Mouse (Mus musculus): ENCODE results near the gene Ntrk3. TPM values are rescaled to one million over a fixed set of nuclear protein-coding genes. Genes with fewer than 3 reads are reported as not detected.

Gene Ntrk3
- polyA plus RNA-seq, 1 experiment from 2014 or later, result 2.6 TPM

DNA sequence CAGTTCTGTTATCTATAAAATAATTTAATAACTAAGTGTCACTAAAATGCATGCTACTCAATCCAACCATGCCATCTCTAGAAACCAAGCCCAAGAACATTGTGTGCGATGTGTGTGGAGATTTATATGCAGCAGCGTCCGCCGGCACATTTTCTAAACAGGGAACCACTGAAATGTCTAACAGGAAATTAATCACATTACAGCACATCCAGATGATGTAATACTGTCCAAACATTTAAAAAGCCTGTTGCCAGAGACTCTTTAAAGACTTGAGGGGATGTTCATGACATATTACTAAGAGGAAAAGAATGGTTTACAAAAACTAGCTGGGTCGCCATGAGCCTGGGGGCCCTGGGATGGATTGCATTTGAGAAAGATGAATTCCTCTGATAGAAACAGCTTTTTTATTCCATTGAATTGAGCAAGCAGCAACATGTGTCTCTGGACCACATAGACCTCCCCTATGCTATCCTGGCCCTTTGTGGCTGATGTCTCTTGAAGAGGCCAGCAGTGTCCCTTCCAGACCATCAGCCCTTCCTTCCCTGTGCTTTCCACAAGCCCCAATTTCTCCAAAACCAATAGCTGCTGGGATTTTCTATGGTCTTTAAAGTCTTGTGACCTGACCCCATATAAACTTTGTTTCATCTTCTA lies 331.0 kb downstream of the Ntrk3 start:
- Histone ChIP-seq H3K4me2 (replicated peaks) (no peak overlapping the region), H3K27ac (no peak overlapping the region), H3K36me3 (no peaks in the 10 kb centered on the region), H3K4me3 (no peak overlapping the region), H3K9me3 (no peaks in the 10 kb centered on the region), H3K4me1 (no peaks in the 10 kb centered on the region), H3K27me3 (no peaks in the 10 kb centered on the region), H3K9ac (no peak overlapping the region)
- WGBS, result 81% methylated on average over 5 of the region's 5 CpGs
- no peak for ATAC-seq (ENCODE audit: insufficient number of reproducible peaks, insufficient read depth, low FRiP score, low TSS enrichment)

DNA sequence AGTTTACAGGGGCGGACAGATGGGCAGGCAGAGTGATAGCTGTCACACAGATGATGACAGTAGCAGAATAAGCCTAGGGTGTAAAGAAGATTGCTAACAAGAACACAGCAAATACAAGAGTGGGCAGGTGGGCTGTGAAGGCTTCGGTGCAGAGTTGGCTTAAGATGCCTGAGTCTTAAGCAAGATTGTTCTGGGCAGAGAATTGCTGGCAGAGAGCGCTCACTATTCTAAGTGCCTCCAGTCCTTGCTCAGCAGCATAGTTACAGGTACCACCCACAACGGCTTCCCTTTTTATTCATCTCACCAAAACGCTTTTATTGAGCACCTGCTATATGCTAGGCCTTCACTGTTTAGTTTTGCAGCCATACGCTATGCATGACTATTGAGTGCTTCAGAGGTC lies 333.3 kb downstream of the Ntrk3 start:
- H3K27ac ChIP-seq, result no peak overlapping the region
- 93% methylated on average over 6 of the region's 6 CpGs for WGBS
- H3K9ac ChIP-seq, result no peak overlapping the region

GRCm38 (mm10) chr7:78402495-78402894 lies 335.3 kb downstream of the Ntrk3 start:
- Histone ChIP-seq H3K4me1 (no peaks in the 10 kb centered on the region), H3K27me3 (no peaks in the 10 kb centered on the region), H3K27ac (no peak overlapping the region), H3K4me2 (replicated peaks) (no peak overlapping the region), H3K9me3 (no peaks in the 10 kb centered on the region), H3K9ac (no peak overlapping the region), H3K36me3 (no peaks in the 10 kb centered on the region), H3K4me3 (no peak overlapping the region)
- ATAC-seq (ENCODE audit: insufficient number of reproducible peaks, insufficient read depth, low FRiP score, low TSS enrichment), result no peak
- WGBS, result 54% methylated on average over 3 of the region's 3 CpGs

More for the DNA sequence above, 333.3 kb downstream of the Ntrk3 start:
- Histone ChIP-seq H3K27me3 (no peaks in the 10 kb centered on the region), H3K4me1 (no peaks in the 10 kb centered on the region), H3K4me2 (replicated peaks) (no peak overlapping the region), H3K4me3 (no peak overlapping the region), H3K9me3 (no peaks in the 10 kb centered on the region), H3K36me3 (no peaks in the 10 kb centered on the region)
- no peak for ATAC-seq (ENCODE audit: insufficient number of reproducible peaks, insufficient read depth, low FRiP score, low TSS enrichment)

- no peaks in the 10 kb centered on the region for H3K27me3 ChIP-seq
- no peaks in the 10 kb centered on the region for H3K4me1 ChIP-seq
- no peak overlapping the region for H3K9ac ChIP-seq
- H3K4me2 ChIP-seq (replicated peaks), result no peak overlapping the region
- ATAC-seq (ENCODE audit: insufficient number of reproducible peaks, insufficient read depth, low FRiP score, low TSS enrichment), result no peak
- 81% methylated on average over 4 of the region's 4 CpGs for WGBS
- H3K4me3 ChIP-seq, result no peak overlapping the region
- H3K36me3 ChIP-seq, result no peaks in the 10 kb centered on the region
- no peak overlapping the region for H3K27ac ChIP-seq
- H3K9me3 ChIP-seq, result no peaks in the 10 kb centered on the region
Measured at GRCm38 (mm10) chr7:78400219-78400618, 337.6 kb downstream of the Ntrk3 start.

- Histone ChIP-seq H3K4me3 (no peak overlapping the region), H3K9ac (no peak overlapping the region), H3K36me3 (no peaks in the 10 kb centered on the region), H3K27ac (no peak overlapping the region), H3K27me3 (no peaks in the 10 kb centered on the region), H3K4me2 (replicated peaks) (no peak overlapping the region), H3K9me3 (no peaks in the 10 kb centered on the region), H3K4me1 (no peaks in the 10 kb centered on the region)
- no peak for ATAC-seq (ENCODE audit: insufficient number of reproducible peaks, insufficient read depth, low FRiP score, low TSS enrichment)
Measured at GRCm38 (mm10) chr7:78398377-78398776, 339.4 kb downstream of the Ntrk3 start.

- Histone ChIP-seq H3K4me3 (no peak overlapping the region), H3K4me2 (replicated peaks) (no peak overlapping the region), H3K27me3 (no peaks in the 10 kb centered on the region), H3K4me1 (no peaks in the 10 kb centered on the region), H3K36me3 (no peaks in the 10 kb centered on the region), H3K9me3 (no peaks in the 10 kb centered on the region), H3K9ac (no peak overlapping the region), H3K27ac (no peak overlapping the region)
- no peak for ATAC-seq (ENCODE audit: insufficient number of reproducible peaks, insufficient read depth, low FRiP score, low TSS enrichment)
- WGBS, result 81% methylated on average over 4 of the region's 4 CpGs
Measured at GRCm38 (mm10) chr7:78397215-78397614, 340.6 kb downstream of the Ntrk3 start.

GRCm38 (mm10) chr7:78390019-78390418 lies 347.8 kb downstream of the Ntrk3 start:
- WGBS, result 92% methylated on average over 3 of the region's 3 CpGs
- Histone ChIP-seq H3K4me2 (replicated peaks) (no peak overlapping the region), H3K9me3 (no peaks in the 10 kb centered on the region), H3K9ac (no peak overlapping the region), H3K27ac (no peak overlapping the region), H3K4me1 (no peaks in the 10 kb centered on the region), H3K4me3 (no peak overlapping the region), H3K27me3 (no peaks in the 10 kb centered on the region), H3K36me3 (no peaks in the 10 kb centered on the region)
- no peak for ATAC-seq (ENCODE audit: insufficient number of reproducible peaks, insufficient read depth, low FRiP score, low TSS enrichment)

DNA sequence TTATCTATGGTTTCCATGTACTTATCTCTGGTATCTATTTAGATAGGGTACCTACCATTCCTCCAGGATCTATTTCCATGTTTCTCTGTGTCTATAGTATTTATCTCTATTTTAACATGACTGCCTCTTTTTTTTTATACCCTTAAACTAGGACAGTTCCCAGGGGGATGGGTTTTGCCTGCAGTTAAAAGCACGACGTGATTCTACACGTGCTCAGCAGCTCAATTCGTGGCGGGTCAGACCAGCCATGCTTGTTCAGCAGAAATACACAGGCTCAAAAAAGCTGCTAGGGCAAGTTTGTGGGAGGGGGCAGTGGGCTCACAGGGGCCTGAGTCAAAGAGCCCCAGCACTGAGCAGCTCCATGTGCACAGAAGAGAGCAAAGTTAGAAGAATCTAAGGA lies 349.7 kb downstream of the Ntrk3 start:
- 68% methylated on average over 5 of the region's 5 CpGs for WGBS
- H3K27me3 ChIP-seq, result no peaks in the 10 kb centered on the region

GRCm38 (mm10) chr7:78385971-78386370 lies 351.8 kb downstream of the Ntrk3 start:
- Histone ChIP-seq H3K27ac (no peak overlapping the region), H3K27me3 (no peaks in the 10 kb centered on the region), H3K9me3 (no peaks in the 10 kb centered on the region), H3K9ac (no peak overlapping the region), H3K36me3 (no peaks in the 10 kb centered on the region), H3K4me1 (no peaks in the 10 kb centered on the region), H3K4me2 (replicated peaks) (no peak overlapping the region), H3K4me3 (no peak overlapping the region)
- 75% methylated on average over 1 of the region's 1 CpGs for WGBS
- no peak for ATAC-seq (ENCODE audit: insufficient number of reproducible peaks, insufficient read depth, low FRiP score, low TSS enrichment)

More for the DNA sequence above, 349.7 kb downstream of the Ntrk3 start:
- Histone ChIP-seq H3K4me2 (replicated peaks) (no peak overlapping the region), H3K27ac (no peak overlapping the region), H3K9ac (no peak overlapping the region), H3K36me3 (no peaks in the 10 kb centered on the region), H3K9me3 (no peaks in the 10 kb centered on the region), H3K4me1 (no peaks in the 10 kb centered on the region), H3K4me3 (no peak overlapping the region)
- no peak for ATAC-seq (ENCODE audit: insufficient number of reproducible peaks, insufficient read depth, low FRiP score, low TSS enrichment)

GRCm38 (mm10) chr7:78384111-78384510 lies 353.7 kb downstream of the Ntrk3 start:
- Histone ChIP-seq H3K9ac (no peak overlapping the region), H3K9me3 (no peaks in the 10 kb centered on the region), H3K4me2 (replicated peaks) (no peak overlapping the region), H3K27ac (no peak overlapping the region), H3K4me3 (no peak overlapping the region), H3K27me3 (no peaks in the 10 kb centered on the region), H3K4me1 (no peaks in the 10 kb centered on the region), H3K36me3 (no peaks in the 10 kb centered on the region)
- ATAC-seq (ENCODE audit: insufficient number of reproducible peaks, insufficient read depth, low FRiP score, low TSS enrichment), result no peak

GRCm38 (mm10) chr7:78382126-78382525 lies 355.7 kb downstream of the Ntrk3 start:
- no peak for ATAC-seq (ENCODE audit: insufficient number of reproducible peaks, insufficient read depth, low FRiP score, low TSS enrichment)
- Histone ChIP-seq H3K36me3 (no peaks in the 10 kb centered on the region), H3K4me2 (replicated peaks) (no peak overlapping the region), H3K27me3 (no peaks in the 10 kb centered on the region), H3K27ac (no peak overlapping the region), H3K9me3 (no peaks in the 10 kb centered on the region), H3K4me3 (no peak overlapping the region), H3K9ac (no peak overlapping the region), H3K4me1 (no peaks in the 10 kb centered on the region)
- WGBS, result 26% methylated on average over 1 of the region's 1 CpGs

DNA sequence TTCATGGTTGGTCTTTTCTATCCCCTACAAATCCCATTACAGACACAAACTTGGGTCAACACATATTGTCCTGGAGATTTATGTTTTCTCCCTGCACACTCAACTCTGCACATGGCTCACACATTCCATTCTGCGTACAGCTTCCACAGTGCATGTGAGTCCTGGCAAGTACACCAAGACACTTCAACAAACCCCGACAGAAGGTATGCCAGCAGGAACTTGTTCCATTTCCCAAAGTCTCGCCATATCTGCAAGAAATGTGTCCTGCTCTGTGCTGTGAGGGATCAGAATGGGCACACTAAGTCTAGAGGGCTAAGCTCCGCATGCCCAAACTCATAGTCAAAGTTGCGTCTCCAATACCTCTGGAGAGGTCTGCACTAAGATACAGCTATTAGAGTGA lies 358.0 kb downstream of the Ntrk3 start:
- ATAC-seq (ENCODE audit: insufficient number of reproducible peaks, insufficient read depth, low FRiP score, low TSS enrichment), result no peak
- Histone ChIP-seq H3K4me1 (no peaks in the 10 kb centered on the region), H3K9ac (no peak overlapping the region), H3K4me3 (no peak overlapping the region), H3K36me3 (no peaks in the 10 kb centered on the region), H3K9me3 (no peaks in the 10 kb centered on the region), H3K27me3 (no peaks in the 10 kb centered on the region), H3K4me2 (replicated peaks) (no peak overlapping the region), H3K27ac (no peak overlapping the region)
- 92% methylated on average over 5 of the region's 5 CpGs for WGBS

GRCm38 (mm10) chr7:78378306-78378705 lies 359.5 kb downstream of the Ntrk3 start:
- H3K36me3 ChIP-seq, result no peaks in the 10 kb centered on the region
- no peaks in the 10 kb centered on the region for H3K27me3 ChIP-seq
- no peak overlapping the region for H3K4me2 ChIP-seq (replicated peaks)
- 79% methylated on average over 2 of the region's 2 CpGs for WGBS
- H3K4me3 ChIP-seq, result no peak overlapping the region
- ATAC-seq (ENCODE audit: insufficient number of reproducible peaks, insufficient read depth, low FRiP score, low TSS enrichment), result no peak
- no peak overlapping the region for H3K9ac ChIP-seq
- no peaks in the 10 kb centered on the region for H3K9me3 ChIP-seq
- H3K27ac ChIP-seq, result no peak overlapping the region
- no peaks in the 10 kb centered on the region for H3K4me1 ChIP-seq
